Mouse (Mus musculus): Measurements from ENCODE around the gene Hivep1.
A peak's percentile ranks its signal among the peaks of the same experiment; 100 is the strongest.

Hivep1 gene

DNA sequence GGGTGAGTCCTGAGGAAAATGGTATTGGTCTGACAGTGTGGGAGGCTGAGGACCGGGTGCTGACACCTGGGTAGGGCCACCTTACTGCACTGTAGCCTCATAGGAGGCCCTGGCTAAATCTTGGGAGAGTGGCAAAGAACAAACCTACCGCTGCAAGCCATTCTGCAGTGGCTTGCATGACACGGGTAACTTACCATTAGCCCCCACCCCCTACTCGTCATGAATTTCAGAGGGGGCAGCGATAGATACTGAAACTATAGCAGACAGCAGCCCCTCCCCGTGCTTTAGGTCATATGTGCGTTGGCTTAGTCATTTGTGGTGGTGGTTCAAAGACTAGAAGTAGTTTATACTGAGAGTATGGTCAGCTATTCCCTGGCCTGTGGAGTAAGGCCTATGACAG is 61.8 kb downstream of the Hivep1 start:
- DNase-seq: no peak

DNA sequence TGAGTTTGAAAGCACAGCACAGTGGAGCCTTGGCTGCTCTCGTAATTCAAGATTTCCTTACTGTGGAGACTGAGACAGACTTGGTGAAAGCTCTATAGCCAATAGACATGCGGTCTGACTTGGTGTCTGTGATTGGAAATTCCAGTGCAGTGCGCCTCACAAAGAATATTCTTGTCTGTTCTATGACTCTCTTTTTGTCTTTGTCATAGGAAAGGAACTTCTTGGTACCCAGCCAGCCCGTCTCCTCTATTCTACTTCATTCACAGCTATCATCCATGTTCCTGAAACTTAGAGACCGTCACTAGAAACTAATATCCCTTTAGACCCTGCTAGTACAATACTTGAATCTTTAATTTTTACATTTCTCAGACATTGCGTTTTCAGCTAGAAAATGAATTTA is 64.5 kb downstream of the Hivep1 start:
- no peak for DNase-seq

DNA sequence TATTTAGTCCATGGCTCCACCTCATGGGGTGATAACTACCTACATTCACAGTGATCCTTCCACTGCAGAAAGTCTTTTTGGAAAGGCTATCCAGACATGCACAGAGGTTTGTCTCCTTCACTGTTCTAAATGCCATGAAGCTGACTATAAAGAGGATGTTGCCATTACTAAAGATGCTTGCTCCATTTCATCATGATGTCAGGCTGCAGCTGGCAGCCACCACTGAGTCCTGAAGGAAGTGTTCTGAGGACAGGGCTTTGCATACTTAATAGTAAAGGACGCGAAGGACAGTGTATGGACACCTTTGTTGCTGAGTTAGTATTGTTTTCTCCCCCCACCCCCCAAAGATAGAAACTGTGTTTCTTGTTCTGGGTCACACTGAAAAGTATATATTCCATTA is 67.2 kb downstream of the Hivep1 start:
- no peak for DNase-seq

- no peak for DNase-seq
Observed at GRCm38 (mm10) chr13:42121106-42121776, 69.4 kb downstream of the Hivep1 start.

- DNase-seq: no peak
Observed at GRCm38 (mm10) chr13:42121777-42122682, 70.2 kb downstream of the Hivep1 start.

DNA sequence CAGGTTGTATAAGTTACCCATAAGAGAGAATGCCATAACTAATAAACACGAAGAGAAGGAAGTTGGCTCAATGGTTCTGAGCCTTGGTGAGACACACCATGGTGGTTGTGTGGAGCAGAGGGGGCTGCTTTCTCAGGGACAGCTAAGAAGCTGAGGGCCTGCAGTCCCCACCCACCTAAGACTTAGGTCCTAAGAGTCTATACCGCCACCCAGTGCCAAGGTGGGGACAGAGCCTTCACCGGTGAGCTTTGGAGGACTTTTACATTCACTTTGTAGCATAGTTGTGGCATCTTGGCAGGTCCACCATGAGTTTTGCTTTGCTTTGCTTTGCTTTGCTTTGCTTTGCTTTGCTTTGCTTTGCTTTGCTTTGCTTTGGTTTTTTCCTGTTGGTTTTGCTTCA is 92.8 kb downstream of the Hivep1 start:
- DNase-seq: peak; percentile 43 to 49

DNA sequence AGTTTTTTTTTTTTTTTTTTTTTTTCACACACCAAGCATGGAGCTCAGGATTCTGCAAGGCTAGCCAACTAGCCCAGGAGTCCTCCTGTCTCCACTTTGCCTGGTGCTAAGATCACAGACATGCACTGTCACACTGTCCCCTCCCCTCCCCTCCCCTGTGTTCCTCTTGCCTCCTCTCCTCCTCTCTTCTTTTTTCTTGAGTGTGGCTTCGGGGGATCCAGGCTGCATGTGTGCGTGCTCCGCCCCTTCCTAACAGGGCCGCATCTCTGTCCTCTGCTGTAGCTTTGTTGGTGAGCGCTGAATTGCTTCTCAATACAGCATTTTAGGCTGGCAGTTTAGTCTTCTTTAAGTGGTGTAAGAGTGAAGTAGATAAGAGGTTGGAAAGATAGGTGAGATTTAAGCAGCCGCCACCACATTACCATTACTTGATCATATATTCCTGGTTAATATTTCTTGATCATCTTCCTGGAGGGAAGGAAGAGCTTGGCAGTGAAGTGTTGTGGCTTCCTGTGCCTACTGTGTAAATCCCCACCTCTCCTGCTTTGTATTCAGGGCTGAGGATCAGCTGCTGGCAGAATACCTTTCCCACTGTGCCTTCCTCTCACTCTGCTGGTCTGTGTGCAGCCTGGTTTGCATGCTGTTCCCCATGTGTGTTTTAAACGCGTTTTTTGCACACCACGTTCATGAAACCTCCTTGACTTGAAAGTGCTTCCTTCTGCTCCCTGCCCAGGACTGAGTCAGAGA is 97.7 kb downstream of the Hivep1 start:
- DNase-seq: peak in 1 of 2 experiments; percentile 30

DNA sequence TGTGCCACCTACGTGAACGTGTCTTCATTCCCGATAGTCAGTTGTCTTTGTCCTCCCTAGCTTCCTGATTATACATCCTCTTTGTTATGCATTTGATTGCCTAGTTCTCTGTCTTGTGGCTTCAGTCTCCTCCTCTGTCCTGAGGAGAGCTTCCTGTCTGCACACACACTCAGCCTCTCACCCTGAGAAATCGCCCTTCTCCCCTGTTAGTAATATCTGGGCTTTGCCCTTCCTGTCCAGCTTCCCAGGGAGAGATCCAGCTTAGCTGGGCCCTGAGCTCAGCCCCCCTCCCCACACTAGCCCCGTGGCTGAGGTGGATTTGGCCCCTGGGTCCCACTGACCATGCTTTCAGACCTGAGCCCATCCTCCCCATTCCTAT is 98.2 kb downstream of the Hivep1 start:
- DNase-seq: no peak

DNA sequence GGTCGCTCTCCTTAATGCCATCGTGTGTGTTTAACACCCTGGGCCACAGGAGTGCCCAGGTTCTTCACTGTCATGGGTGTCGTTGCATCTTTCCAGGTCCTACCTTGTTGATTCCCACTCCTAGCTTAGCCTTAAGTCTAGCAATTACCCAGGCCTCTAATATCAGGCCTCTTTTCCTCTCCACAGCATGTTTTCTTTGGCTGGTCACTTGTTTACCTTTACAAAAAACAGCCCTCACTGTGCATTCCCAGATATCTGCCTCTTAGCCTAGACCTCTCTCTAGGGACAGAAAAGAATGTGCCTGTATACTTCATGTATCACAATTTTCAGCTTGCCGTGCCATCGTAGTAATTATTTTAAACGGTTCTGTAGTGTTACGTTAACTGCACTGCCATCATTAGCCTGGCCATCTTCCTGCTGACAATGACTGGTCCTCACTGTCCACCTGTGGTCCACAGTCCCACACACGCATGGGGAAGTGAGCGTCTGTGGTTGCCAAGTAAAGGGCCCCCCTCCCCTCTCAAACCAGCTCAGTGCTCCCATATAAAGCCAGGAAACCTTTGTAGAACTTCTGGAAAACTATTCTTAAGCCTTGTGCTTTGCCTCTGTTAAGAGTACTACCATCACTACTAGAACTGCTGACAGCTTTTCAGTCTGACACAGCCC is 98.8 kb downstream of the Hivep1 start:
- DNase-seq: no peak

GRCm38 (mm10) chr13:42158259-42158658 is 106.4 kb downstream of the Hivep1 start:
- no peak for DNase-seq

- DNase-seq: no peak
Observed at GRCm38 (mm10) chr13:42159416-42160185, 107.8 kb downstream of the Hivep1 start.

- DNase-seq: no peak
Observed at GRCm38 (mm10) chr13:42170802-42171201, 119.0 kb downstream of the Hivep1 start.

GRCm38 (mm10) chr13:42174827-42175420 is 123.1 kb downstream of the Hivep1 start:
- no peak for DNase-seq

GRCm38 (mm10) chr13:42182635-42183034 is 130.8 kb downstream of the Hivep1 start:
- DNase-seq: no peak

- no peak for DNase-seq
Observed at GRCm38 (mm10) chr13:42184131-42184530, 132.3 kb downstream of the Hivep1 start.

GRCm38 (mm10) chr13:42193016-42193415 is 141.2 kb downstream of the Hivep1 start:
- DNase-seq: no peak

- DNase-seq: no peak
Observed at GRCm38 (mm10) chr13:42195671-42196070, 143.8 kb downstream of the Hivep1 start.

DNA sequence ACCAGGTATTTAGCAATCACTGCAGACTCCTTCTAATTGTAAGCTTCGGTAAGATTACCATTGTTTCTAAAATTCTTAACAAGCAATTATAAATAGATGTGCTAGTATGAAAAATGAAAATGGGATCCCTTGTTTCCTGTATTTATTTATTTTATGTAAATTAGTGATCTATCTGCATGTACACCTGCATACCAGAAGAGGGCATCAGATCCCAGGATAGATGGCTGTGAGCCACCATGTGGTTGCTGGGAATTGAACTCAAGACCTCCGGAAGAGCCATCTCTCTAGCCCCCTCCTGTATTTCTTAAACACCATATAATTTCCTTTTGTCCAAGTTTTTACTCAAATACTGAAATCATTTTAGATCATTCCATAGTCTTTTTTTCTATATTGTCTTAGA is 145.8 kb downstream of the Hivep1 start:
- no peak for DNase-seq

- no peak for DNase-seq
Observed at GRCm38 (mm10) chr13:42213556-42213955, 161.7 kb downstream of the Hivep1 start.

- DNase-seq: no peak
Observed at GRCm38 (mm10) chr13:42222401-42222800, 170.6 kb downstream of the Hivep1 start.

DNA sequence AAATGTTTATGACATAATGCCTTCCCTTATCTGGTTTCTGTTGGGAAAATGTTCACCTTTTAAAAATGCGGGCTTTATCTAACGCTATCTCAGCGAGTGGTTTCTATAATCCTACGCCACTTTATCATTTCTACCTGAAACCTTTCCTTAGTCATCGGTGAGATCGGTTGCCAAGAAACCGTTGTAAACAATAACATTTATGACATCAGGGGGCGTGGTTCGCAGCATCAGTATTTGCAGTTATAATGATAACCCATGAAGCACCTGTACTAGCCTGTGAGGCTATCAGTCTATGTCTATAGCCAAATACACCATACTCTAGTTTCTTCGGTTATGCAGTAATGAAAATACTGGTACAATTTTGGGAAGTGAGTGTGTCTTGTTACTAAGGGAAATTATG is 177.0 kb downstream of the Hivep1 start:
- DNase-seq: no peak
